Mouse (Mus musculus) cerebellum, adult 9-10 months (tissue): ENCODE results near the gene Tnc.

ENCODE experiments used
- DNase-seq: peaks from one replicate; pipeline ENCODE4 v3.0.0; 2022

The Tnc gene

DNA sequence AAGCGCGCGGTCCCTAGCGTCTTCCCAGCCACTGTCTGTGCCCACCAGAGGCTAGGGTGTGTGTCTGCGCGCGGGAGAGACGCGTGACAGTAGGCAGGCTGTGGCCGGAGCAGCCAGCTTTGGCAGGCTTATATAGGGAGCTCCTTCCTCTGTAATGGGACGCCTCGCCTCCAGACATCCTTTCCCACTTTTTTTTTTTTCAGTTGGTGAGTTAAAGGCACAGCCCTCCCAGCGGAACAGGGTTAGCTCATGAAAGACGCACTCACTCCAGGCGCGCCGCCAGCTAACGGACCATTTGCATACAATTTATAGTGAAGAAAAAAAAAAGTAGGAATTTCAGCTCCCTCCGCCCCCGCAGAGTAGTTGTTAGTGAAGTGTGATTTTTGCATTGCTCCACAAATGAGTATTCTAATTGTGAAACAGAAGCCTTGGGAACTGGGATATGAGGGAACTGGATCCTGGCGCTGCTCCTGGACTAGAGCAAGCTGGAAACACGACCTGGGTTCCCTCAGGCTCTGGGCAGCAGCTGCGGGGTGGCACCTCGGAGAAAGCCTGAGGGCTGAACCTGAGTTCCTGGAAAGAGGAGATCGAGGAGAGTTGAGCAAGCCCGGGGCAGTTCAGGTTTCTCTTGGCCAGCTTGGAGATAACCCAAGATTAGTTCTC, at the start of gene Tnc:
Gene Tnc (minus strand): TSS at position 185 of the 663 bp plus-strand sequence.
- DNase-seq: peak; percentile 4

DNA sequence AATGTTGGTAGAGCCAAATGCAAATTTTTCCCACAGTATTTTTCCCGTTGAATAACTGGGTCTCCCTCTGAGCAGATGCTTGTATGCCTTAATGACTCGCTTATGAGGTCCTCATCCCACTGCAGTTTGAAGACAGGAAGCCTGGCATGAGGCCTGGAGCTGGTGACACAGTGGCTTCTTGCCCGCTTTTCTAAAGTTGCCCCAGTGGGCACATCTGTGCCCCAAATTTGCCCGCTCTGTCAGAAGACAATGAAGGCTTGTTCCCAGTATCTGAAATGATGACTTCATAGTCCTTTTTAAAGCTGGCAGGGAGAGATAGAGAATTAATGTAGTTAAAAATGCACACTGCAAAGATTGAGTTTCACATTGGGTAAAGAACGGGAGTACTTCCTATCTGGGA, 47.4 kb upstream of the Tnc start:
- DNase-seq: peak; percentile 4

DNA sequence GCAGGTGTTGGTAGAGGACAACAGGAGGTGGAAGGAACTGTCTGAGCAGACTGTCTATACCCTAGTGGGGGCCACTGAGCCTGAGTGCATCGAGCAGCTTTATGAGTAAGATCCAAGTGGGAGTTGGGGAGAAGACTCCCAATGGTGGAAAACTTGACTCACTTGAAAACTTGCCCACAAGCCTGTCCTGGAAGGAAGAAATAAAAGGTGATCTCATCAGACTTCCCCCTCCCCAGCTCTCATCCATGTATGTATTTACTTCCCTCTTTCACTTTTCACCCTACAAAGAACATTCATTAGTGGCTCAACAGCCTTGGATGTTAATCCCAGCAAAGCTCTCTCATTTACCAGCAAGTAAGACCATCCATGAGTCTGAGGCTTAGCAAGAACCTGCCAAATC, 46.0 kb upstream of the Tnc start:
- DNase-seq: no peak

DNA sequence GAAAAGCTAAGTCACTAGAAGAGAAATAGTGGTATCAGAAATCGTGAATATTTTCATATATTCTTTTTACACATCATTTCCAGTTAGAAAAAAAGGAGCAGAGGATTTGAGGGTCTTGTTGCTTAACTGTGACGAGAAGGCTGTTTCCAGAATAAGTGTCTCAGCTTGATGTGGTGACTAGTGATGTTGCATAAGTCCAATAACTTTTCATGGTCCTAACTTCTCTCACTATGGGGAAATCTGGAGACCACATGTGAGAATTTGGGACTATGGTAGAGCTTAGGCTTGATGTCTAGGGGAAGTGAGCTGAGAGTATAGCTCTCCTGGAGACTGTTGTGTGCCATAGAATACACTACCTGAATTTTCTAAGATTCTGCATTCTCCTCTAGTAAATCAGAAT, 42.6 kb upstream of the Tnc start:
- no peak for DNase-seq

DNA sequence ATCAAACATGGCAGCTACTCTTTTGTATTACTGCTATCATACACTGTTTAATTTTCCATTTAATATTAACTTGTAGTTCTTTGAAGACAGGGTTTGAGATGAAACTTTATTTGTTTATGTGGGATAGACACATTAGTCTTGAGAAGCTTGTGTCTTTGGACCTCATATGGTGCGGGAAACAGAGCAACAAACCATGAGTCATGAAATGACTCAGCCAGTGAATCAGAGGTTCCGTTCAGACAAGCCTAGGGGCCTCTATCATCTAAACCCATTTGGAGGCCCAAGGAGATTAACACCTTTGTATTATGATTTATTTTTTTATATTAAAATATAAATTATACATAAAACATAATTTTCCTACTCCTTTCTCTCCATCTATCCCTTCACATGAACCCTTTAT, 40.9 kb upstream of the Tnc start:
- DNase-seq: no peak

DNA sequence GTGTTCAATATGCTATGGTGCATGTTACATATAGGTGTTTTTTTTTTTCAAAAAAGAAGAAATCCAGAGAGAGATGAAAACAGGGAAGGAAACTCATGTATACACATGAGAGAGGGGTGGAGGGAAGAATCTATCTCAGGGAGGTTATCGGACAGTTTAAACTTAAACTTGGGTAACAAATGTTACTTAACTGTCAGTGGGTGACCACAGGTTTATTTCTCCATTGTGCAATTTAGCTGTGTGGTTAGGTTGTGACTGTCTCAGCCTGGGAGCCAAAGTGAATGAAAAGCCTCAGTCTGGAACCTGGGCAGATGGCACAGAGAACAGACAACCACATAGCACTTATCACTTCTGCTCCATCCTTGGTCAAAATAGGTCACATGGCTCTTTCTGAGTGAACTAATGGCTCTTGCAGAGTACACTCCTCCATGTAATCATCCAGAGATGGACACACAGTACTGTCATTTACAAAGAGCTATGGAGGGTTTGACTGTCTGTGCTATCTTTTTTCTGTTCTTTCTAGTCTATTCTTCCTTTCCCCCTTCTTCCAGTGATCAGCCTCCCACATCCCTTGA, 39.3 kb upstream of the Tnc start:
- no peak for DNase-seq

DNA sequence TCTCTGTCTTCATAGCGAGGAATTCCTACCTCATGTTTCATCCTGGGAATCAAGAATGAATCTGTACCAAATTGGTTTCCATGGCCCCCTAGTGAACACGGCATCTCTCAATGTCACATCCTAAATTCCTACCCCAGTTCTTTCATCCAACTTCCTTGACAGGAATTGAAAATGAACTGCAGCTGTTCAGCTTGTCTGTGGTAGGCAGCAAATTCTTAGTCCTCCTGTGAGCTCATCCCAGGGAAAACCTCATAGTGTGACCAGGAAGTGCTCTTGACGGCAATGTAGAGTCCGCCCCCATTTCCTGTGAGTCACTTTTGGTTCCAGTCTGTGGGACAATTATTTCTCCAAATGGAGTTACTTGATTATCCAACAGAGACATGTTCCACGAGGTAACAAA, 37.0 kb upstream of the Tnc start:
- no peak for DNase-seq

DNA sequence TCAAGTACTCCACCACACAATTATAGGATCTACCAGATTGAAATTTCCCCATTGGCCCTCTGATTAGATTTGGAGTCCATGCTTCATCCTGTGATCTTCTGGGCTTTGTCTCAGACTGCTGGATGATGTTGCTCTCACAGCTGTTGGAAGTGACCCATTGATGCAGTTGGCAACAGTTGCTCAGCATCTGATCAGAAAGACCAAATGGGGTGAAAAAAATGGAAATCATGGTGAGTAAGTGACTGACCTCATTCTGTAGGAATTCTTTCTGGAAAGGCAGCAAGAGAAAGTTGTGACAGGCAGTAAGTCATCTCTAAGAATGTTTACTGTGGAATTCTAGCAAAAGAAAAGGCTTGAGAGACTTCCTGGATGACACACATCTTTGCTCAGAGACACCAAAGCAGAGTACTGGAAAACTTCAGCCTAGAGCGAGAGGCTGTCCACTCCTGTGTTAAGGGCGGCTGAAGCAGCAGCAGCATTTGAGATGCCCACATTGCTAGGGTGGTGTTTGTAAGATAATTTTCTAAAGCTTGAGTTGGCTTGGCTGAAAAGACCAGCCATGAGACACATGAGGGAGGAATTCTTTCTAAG, 31.3 kb upstream of the Tnc start:
- no peak for DNase-seq

DNA sequence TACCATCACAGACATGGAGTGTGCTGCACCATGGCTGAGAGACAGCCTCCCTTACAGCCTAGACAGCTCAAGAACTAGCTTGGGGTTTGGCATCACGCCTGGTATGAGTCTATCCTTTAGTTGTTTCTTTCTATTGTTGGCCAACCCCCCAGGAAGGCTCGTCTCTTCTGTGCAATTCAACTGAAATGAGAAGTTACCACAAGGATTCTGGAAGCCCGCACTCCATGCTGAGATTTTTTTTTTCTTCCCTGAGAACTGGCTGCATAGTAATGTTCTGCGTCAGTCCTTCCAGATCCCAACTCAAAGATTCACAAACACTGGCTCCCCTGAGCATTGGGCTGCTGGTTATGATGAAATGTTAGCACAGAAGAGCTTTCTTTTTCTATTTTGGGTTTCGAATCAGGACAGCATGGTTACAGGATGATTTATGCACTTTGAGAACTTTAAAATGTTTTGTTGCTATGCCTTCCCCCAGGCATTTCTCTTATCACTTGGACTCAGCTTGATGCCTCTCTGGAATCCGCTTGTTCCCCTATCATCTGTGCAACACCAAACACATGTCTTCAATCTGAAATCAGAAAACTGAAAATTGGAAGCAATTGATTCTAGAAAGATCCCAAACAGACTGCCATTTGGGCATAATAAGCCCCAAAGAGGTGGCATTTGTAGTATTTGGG, 29.7 kb upstream of the Tnc start:
- DNase-seq: no peak

DNA sequence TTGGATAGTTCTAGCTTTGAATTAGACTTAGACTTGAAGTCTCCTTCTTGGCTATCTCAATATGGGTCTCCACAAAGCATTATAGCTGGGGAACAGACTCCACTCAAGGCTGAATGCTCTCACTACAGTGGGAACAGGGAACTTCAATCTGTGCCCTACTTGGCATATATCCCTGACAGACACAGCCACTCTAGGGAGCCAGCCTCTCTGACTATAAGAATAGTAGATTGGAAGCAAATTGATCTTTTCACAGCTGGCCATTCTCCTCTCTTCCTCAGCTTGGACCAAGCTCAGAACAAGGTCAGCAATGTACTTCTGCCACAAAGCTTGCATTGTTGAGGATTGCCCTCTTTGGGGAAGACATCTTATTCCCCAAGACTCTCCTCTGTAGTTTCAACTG, 27.9 kb upstream of the Tnc start:
- no peak for DNase-seq

DNA sequence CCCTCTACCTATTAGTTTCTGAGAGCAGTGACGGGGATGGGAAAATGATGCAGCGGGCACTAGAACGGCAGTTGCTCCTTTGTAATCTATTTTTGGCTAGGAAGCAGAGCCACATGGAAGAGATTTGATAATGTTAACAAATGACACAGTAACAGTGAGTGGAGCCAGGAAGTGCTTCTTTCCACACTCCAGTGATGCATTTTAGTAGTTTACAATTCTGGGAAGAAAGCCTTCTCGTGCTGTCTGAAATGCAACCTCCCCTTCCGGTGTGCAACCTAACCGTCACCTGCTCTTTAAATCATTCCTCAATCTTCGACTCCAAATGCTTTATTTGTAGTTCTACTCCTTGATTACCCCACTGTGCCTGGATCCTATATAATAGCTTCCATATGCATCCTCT, 20.6 kb upstream of the Tnc start:
- no peak for DNase-seq

DNA sequence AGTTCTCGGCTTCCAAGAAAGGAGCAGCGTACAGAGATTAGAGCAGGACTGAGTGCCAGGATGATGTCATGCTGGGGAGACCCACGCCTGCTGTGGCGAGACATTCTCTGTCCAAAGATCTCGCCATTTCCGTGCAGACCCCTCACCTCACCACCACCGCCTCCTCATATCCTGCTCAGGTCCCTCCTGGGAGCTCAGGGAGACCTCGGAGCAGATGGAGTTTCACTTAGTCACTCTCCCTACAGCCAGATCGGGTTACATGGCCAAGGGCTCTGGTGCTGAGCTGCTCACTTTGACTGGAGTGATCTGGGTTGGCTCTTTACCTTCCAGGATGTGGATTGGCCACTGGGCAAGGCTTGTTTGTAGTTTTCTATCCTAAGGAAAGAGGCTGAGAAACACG, 18.5 kb upstream of the Tnc start:
- DNase-seq: no peak

DNA sequence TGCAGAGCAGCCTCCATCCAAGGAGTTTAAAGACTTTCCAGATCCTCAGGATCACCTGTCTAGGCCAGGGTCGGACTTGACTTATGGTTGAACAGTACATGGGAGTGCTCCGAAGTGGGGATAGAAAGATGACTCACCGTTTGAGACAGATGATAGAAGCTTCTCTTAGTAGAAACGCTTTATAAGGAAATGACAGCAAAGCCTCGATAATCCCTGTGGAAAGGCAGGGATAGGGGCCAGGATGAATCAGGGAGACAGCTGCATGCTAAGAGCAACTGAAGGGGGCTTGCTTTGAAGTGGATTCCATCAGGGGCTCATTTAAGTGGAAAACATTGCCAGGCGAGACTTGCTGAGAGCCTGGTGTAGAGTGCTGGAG, 12.0 kb upstream of the Tnc start:
- no peak for DNase-seq

DNA sequence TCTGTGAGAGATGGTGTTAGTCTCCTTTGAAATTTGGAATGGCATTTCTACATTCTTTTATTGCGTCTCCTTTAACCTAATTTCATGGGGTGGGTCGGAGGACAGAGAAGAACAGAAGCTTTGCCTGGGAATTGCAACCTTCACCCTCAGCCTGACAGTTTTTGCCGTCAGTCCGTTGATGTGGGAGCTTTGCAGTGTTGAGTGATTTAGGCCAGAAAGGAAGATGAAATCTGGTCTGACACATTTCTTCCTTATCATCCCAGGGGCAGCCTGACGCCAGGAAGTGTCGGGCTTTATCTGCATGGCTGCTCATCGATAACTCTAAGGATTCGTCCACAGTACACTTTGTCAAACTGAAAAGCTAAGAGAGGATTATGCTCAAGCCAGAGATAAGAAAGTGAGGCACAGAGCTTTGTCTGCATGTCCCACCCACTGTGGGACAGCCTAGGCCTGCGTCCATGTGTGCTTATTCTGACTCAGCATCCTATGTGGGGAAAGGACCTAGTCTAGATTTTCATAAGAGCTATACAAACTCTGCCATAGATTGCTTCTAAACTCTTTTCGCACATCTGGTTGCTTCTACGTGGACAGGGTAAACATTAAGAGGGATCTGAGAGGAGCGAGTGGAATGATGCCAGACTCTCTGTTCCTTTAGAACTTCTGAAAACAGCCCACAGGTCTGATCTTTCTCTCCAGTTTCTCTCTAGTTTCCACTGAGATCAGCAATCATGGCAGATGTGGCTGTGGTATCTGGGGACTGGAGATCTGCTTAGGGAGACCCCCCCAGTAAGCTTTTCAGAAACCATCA, 11.4 kb upstream of the Tnc start:
- no peak for DNase-seq

DNA sequence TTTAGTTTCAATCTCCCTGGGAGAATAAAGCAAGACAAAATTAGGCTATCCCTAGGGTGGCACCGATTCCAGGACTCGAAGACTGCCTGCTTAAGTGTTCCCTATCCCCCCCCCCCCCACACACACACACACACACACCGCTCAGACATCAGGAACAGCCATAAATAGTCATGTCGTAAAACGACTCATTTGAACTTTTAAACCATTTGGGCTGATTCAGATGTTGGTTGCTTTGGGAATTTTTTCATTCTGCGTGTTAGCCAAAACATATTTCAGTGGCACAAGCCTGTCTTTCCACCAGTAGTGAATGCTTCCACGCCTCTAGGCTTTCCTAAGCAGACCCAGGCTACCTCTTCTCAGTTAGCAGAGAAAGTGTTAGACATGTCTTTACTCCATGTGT, 1.4 kb upstream of the Tnc start:
- DNase-seq: no peak

DNA sequence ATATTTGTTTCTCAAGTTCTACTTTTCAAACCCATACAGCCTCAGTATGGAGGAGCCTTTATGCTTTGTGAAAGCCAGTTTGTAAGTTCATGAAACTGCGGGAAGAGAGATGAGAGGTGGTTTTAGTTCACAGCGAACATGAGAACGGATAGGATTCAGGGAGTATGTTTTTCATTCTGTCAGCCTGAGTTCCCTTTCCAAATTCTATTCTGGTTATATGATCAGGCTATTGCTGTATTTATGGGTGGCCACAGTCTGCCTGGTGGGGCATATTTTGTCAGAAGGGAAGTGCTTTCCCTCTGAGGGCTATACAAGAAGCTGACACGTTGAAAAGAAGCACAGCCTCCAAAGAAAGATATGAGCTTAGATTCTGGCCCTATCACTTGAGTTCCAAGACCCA, 2.9 kb downstream of the Tnc start:
- no peak for DNase-seq

DNA sequence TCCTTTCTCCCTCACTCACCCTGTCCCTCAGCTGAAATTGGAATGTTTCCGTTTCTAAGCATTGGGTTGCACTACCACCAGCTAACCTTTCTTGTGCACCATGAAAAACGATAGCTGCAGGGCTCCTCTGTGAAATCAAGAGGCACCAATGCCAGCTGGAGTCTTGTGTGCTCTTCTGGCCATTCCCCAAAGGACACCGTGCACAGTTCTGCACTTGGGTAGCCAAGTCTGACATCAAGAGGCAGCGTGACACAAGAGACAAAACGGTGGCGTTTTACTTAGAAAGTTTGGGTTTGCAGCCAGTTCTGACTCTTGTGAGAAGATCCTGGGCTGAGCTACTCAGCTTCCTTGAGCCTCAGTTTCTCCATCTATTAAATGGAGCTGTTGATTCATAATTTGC, 3.4 kb downstream of the Tnc start:
- DNase-seq: no peak

DNA sequence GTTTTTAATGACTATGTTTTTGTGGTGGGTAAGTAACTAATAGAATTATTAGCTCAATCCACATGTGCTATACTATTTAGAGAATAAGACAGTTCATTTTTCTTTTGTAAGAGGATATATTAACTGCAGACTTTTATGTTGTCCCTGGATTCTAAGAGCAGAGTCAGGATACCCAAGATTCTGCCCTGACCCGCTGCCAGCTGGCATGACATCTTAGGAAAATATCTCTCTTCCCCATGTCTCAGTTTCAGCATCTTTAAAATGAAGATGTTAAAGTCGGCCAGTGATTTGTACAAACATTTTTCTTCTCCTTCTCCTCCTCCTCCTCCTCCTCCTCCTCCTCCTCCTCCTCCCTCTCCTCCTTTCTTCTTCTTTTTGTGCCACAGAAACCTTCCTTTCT, 7.7 kb downstream of the Tnc start:
- DNase-seq: no peak

DNA sequence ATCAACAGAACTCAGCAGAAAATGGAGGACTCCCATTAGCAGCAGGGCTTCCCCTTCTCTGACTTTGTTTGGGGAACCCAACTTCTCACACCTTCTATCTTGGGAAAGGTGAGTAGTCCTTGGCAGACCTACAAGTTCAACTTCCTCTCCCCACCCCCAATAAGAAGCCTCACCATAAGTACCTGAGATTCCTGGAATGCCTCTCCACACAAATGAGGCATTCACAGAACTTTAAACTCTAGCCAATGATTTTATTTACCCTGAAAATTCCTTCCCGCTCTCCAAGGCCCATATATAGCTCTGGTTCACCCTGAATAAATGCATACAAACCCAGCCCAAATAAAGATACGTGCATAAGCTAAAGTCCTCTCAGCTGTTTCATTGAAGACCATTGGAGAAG, 9.3 kb downstream of the Tnc start:
- DNase-seq: no peak

DNA sequence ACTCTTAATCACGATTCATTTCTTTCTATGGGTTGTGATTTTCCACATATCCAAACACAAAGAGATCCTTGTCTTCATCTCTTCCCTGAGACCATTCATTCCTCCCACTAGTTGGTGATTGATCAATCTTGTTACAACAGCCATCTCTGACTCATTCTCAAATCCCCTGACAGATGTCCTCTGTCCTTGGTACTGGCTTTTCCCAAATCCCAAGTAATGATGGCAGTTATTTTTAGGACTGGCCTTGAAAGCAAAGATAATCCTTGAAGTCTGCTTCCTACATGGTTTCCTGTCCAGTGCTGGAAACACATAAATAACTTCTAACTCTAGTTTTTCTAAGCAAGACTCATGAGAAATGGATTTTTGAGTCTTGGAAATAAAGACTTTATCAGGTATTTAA, 12.1 kb downstream of the Tnc start:
- no peak for DNase-seq

DNA sequence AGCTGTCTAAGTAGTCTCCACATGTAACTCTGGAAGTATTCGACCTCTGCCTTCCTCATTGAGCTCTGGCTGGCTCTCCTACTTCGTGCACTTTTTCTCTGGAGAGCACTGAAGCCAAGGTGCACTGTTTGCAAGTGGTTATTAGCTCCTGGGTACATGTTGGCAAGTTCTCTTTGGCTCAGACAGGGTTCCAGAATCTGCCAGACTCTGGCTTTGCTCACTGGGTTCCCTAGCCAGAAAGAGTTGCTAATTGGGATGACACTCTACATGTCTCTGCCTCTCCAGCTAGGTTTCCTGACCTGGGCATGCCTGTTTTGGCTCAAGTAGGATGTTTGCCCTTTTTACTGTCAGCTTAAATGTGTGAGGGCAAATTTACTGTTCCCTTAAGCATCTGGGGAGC, 13.6 kb downstream of the Tnc start:
- peak; percentile 21 for DNase-seq

DNA sequence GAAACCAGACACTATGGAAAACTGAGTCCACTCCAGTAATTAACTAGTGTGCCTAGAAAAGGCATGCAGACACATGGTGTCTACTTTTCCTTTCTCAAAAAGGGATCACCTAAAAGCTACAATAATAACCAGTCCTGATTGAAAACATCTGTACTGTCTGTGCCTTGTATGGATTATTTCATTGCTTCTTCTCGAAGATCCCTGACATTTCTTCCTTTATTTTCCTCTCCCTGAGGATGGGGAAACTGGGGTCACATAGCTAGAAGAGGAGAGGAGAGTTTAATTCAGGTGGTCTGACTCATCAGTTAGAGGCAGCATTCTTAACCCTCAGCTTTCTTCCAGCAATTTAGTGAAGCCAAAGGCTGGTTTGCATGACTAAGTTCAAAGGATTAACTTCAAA, 17.3 kb downstream of the Tnc start:
- DNase-seq: no peak

DNA sequence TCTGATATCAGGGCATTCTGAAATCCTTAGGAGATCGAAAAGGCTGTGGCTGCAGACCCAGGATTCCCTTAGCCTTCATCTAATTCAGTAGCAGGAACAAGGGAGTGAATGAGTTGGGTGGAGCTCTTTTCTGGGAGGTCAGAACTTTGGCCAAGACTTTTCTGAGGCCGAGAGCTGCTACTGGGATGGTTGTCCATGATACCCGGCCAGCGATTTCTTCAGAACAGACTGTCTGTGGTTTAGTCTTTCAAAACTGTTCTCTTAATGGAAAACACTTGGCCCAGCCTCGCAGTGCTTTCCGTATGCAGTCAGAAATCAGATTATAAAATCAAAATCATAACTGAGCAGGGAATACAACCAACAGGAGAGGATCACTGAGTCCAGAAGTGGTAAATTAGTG, 21.2 kb downstream of the Tnc start:
- DNase-seq: peak; percentile 11
